Mouse (Mus musculus) heart, postnatal 0 days (tissue): ENCODE measurements around the gene Ocel1. TPM values are rescaled to one million over a fixed set of nuclear protein-coding genes. Genes with fewer than 3 reads are reported as not detected.

Source experiments
- ATAC-seq: fragments of 200-750 bp; cut with Nextera tagmentation; 2 replicates; pipeline ENCODE4 v1.8.0; 2017; ENCODE audit warnings: low read depth, moderate number of reproducible peaks, moderate library complexity; ENCODE audit not compliant: insufficient read depth
- DNase-seq: peaks from one replicate; pipeline ENCODE4 v3.0.0-alpha.2; 2016; ENCODE audit warnings: low spot score
- H3K27ac ChIP-seq: fragments of 300-500 bp; sonication (generic); 2 replicates; pipeline ENCODE4 v1.5.1; 2014; ENCODE audit warnings: low read depth, mild to moderate bottlenecking
- H3K27me3 ChIP-seq: fragments of 300-500 bp; sonication (generic); 2 replicates; pipeline ENCODE4 v1.6.1; 2014; ENCODE audit warnings: low read length, mixed read lengths; ENCODE audit not compliant: control insufficient read depth, insufficient read depth
- H3K36me3 ChIP-seq: fragments of 300-500 bp; sonication (generic); replicated peaks from 2 replicates; pipeline ENCODE4 v1.6.1; 2014; ENCODE audit warnings: low read length, mixed read lengths; ENCODE audit not compliant: control insufficient read depth, insufficient read depth
- H3K4me1 ChIP-seq: fragments of 300-500 bp; sonication (generic); 2 replicates; pipeline ENCODE4 v1.6.1; 2014; ENCODE audit warnings: antibody characterized with exemption; ENCODE audit not compliant: control insufficient read depth, insufficient read depth
- H3K4me2 ChIP-seq: fragments of 300-500 bp; sonication (generic); 2 replicates; pipeline ENCODE4 v1.6.1; 2014; ENCODE audit warnings: low read depth, mild to moderate bottlenecking, low read length, moderate library complexity
- H3K4me3 ChIP-seq: fragments of 300-500 bp; sonication (generic); 2 replicates; pipeline ENCODE4 v1.5.1; 2014; ENCODE audit warnings: low read depth, low read length
- H3K9ac ChIP-seq: fragments of 300-500 bp; sonication (generic); replicated peaks from 2 replicates; pipeline ENCODE4 v1.6.1; 2014; ENCODE audit warnings: low read depth, low read length, mixed read lengths
- H3K9me3 ChIP-seq: fragments of 300-500 bp; sonication (generic); replicated peaks from 2 replicates; pipeline ENCODE4 v1.6.1; 2016; ENCODE audit warnings: low read length; ENCODE audit not compliant: control insufficient read depth
- CTCF ChIP-seq: IDR thresholded peaks from 2 replicates; pipeline ENCODE4 v1.5.1; 2016; ENCODE audit warnings: antibody characterized with exemption, control low read depth, low read depth
- EP300 ChIP-seq: IDR thresholded peaks from 2 replicates; pipeline ENCODE4 v1.6.1; 2016; ENCODE audit warnings: antibody characterized with exemption, low read depth
- WGBS: fragments of 180-500 bp; shearing (Covaris S2); extraction: QIAGEN DNeasy Blood & Tissue Kit; methylation state at CpG from one replicate; pipeline ENCODE4 v1.1.7; 2014; 5-methylcytosine and 5-hydroxymethylcytosine counted together
- polyA plus RNA-seq: library from polyadenylated mRNA; unstranded; fragments of >200 nt; fragmentation: Nextera tagmentation; extraction: Ambion mirVana; gene quantifications from 2 replicates; pipeline ENCODE4 v1.2.1, GENCODE M21; 2015
- total RNA-seq: library from RNA; depleted of rRNA; stranded (reverse); fragments of >200 nt; gene quantifications from 2 replicates; pipeline ENCODE4 v1.2.3, GENCODE M21; 2014; ENCODE audit warnings: low replicate concordance

The Ocel1 gene
- total and polyA plus RNA-seq, 2 experiments from 2014 or later = 5.7 to 10.6 TPM

GRCm38 (mm10) chr8:71395071-71395470, 24.0 kb downstream of the Ocel1 start:
- Histone ChIP-seq H3K27me3 (no peaks in the 10 kb centered on the region), H3K9ac (peak overlapping the region; percentile 31), H3K4me1 (no peaks in the 10 kb centered on the region), H3K4me2 (peak overlapping the region; percentile 50), H3K4me3 (peak overlapping the region; percentile 30), H3K9me3 (no peaks in the 10 kb centered on the region), H3K27ac (peak overlapping the region; percentile 87), H3K36me3 (peaks cover 17% of the 10 kb centered on the region)
- DNase-seq (no peak), ATAC-seq (no peak)
- WGBS = 65% methylated on average over 10 of the region's 10 CpGs
- TF ChIP-seq CTCF (no peak), EP300 (no peak)

DNA sequence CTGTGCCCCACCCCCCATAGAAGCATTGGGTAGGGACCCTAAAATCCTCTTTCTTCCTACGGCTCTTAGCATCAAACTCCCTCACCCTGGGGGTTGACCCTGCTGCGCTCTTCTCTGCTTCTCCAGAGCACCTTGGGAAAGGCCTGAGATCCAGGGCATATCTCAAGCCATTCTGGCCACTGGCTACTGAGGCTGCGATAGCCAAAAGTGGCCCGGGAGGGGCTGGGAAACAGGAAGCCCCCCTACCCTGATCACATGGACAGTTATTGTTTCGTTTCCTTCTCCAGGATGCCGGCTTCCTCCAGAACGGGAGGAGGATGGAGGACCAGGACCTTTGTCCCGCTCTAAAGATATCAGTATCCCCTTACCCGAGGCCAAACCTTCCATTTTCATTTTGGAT, 24.5 kb downstream of the Ocel1 start, which contains the start of gene Ushbp1:
TSS of gene Ushbp1 (minus strand) at position 174 of the 400 bp plus-strand sequence.
- Histone ChIP-seq H3K9ac (peak within 1 kb of the TSS; percentile 31), H3K36me3 (peaks cover 17% of the 10 kb centered on the region), H3K27me3 (no peaks in the 10 kb centered on the region), H3K9me3 (no peaks in the 10 kb centered on the region), H3K4me3 (peak within 1 kb of the TSS; percentile 86), H3K4me2 (peak within 1 kb of the TSS; percentile 85), H3K4me1 (no peaks in the 10 kb centered on the region), H3K27ac (peak within 1 kb of the TSS; percentile 87)
- ATAC-seq (0 out of 2 replicates have a peak, but pooled peaks have one; percentile 14), DNase-seq (no peak)
- WGBS = 66% methylated on average over 9 of the region's 9 CpGs
- TF ChIP-seq EP300 (peak; percentile 71; the same call in 1 of the 2 replicates), CTCF (no peak)

DNA sequence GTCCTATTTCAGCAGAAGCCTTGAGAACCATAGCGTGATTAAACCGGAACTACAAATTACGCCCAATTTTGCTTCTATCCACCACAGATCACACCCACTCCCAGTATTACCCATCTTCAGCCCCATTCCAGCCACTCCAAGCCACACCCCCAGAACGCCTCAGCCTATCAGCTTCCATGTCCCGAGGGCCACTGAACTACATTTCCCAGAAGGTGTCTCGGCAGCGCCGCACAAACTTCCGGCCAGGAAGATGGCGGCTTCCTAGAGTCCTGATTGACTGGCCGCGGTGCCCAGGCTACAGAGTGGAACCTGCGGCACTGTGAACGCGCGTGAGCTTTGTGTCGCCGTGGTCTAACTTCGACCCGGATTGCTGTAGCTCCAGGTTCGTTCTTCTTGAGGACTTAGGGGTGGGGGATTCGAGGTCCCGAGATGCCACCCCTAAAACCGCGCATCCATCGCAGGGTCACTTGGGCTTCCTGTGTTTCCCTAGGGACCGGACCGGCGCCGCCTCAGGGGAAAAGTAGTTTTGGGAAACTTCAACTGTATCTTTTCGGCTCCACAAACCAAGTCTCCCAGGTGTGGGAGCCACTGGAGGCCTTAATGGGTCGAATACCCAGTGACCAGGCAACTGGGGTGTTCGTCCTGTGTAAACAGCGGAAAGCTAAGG, 25.7 kb downstream of the Ocel1 start, which contains the start of gene Babam1:
TSS of gene Babam1 (plus strand) at position 223 of the 667 bp plus-strand sequence.
- Histone ChIP-seq H3K27ac (peak within 1 kb of the TSS; percentile 87), H3K4me2 (peak within 1 kb of the TSS; percentile 85), H3K36me3 (peaks cover 17% of the 10 kb centered on the region), H3K9me3 (no peaks in the 10 kb centered on the region), H3K27me3 (no peaks in the 10 kb centered on the region), H3K4me1 (no peaks in the 10 kb centered on the region), H3K9ac (peak within 1 kb of the TSS; percentile 72), H3K4me3 (peak within 1 kb of the TSS; percentile 86)
- ATAC-seq = peak; percentile 95
- TF ChIP-seq CTCF (no peak), EP300 (0 out of 2 replicates have a peak, but pooled peaks have one; percentile 44)
- peak; percentile 96 for DNase-seq
- WGBS = under 1% methylated on average over 34 of the region's 34 CpGs

DNA sequence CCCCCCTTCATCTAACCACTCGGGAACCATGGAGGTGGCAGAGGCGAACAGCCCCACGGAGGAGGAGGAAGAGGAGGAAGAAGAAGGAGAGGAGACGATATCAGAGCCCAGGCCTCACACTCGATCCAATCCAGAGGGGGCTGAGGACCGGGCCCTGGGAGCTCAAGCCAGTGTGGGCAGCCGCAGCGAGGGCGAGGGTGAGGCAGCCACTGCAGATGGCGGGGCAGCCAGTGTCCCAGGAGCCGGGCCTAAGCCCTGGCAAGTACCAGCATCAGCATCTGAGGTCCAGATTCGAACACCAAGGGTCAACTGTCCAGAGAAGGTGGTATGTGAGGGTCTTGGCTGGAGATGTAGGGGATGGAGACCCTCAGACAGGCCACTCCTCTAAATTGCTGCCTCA, 26.6 kb downstream of the Ocel1 start:
- no peaks in the 10 kb centered on the region for H3K27me3 ChIP-seq
- no peaks in the 10 kb centered on the region for H3K4me1 ChIP-seq
- 85% methylated on average over 12 of the region's 12 CpGs for WGBS
- no peaks in the 10 kb centered on the region for H3K9me3 ChIP-seq
- no peak for TF ChIP-seq CTCF
- no peak for TF ChIP-seq EP300
- H3K27ac ChIP-seq = no peak overlapping the region
- peak overlapping the region; percentile 85 for H3K4me2 ChIP-seq
- no peak for ATAC-seq
- no peak for DNase-seq
- H3K9ac ChIP-seq = no peak overlapping the region
- H3K36me3 ChIP-seq = peaks cover 17% of the 10 kb centered on the region
- peak overlapping the region; percentile 86; the same call in 1 of the 2 replicates for H3K4me3 ChIP-seq

- Histone ChIP-seq H3K4me3 (no peak overlapping the region), H3K27me3 (no peaks in the 10 kb centered on the region), H3K4me2 (no peak overlapping the region), H3K4me1 (no peaks in the 10 kb centered on the region), H3K27ac (no peak overlapping the region), H3K36me3 (peaks cover 17% of the 10 kb centered on the region), H3K9me3 (no peaks in the 10 kb centered on the region), H3K9ac (no peak overlapping the region)
- ATAC-seq (no peak), DNase-seq (no peak)
- TF ChIP-seq EP300 (no peak), CTCF (no peak)
- WGBS = 87% methylated on average over 2 of the region's 2 CpGs
These were observed 29.7 kb downstream of the Ocel1 start for GRCm38 (mm10) chr8:71400826-71401225.
